Mouse (Mus musculus) ES-Bruce4 (cell line): ENCODE data around the gene Cd300ld3.

ENCODE experiments used
- CTCF ChIP-seq: IDR thresholded peaks from one replicate; pipeline ENCODE4 v1.8.1; 2011; ENCODE audit warnings: low read depth, low read length
- POLR2A ChIP-seq: IDR thresholded peaks from one replicate; pipeline ENCODE4 v1.8.1; 2011; ENCODE audit warnings: low read length; ENCODE audit not compliant: insufficient read depth

DNA sequence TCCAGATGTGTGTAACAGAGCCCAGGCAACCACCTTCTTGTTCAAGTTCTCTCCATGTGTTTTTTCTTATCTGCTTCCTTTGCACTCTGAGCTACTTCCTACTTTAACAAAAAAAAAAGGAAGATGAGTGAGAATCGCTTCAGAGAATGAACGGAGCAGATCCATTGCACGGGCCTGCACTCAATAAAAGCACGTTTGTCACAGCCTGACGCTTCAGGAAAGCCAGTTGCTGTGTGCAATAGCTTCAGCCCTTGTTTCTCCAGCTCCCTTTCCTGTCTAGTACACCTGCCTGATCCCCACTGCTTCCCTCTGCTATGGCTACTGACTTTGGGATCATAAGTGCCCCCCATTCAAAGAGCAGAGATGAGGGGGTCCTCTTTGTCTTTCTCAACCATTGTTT is 13.9 kb upstream of the Cd300ld3 start, which contains the start of gene Cd300e:
- TF ChIP-seq CTCF (no peak), POLR2A (no peak)
